Mouse (Mus musculus) embryonic fibroblast, embryonic 13.5 days (primary cell): ENCODE data around the gene Pdia2.

Experiments used
- CTCF ChIP-seq: IDR thresholded peaks from 2 replicates; pipeline ENCODE4 v1.5.1; 2011; ENCODE audit warnings: mild to moderate bottlenecking, control low read depth, low read length, moderate library complexity, borderline replicate concordance; ENCODE audit not compliant: insufficient read depth
- POLR2A ChIP-seq: IDR thresholded peaks from 2 replicates; pipeline ENCODE4 v1.6.1; 2011; ENCODE audit warnings: low read depth, mild to moderate bottlenecking, control low read depth, low read length, moderate library complexity

DNA sequence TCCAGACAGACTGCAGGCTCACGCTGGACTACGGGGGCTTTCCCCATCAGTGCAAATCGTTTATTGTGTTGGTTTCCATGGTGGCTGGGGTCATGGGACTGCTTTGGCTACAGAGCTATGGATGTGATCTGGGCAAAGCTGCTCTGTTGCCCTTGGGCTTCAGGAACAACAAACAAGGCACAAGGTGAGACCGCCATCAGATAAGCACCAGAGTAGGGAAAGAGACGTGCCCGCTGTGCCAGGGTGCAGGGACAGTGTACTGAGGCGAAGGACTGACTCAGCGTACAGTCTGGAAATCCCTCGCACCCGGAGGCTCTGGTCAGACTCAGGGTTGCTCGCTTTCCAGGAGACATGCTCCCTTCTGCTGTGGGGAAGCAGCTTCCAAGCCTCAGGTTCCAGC, 13.8 kb upstream of the Pdia2 start:
- TF ChIP-seq CTCF (no peak), POLR2A (no peak)
